Mouse (Mus musculus) cerebellum, adult 2 months (tissue): ENCODE data around the gene Creb3l4. TPM values are rescaled to one million over a fixed set of nuclear protein-coding genes. Genes with fewer than 3 reads are reported as not detected.

Experiments
- DNase-seq, 2 experiments: peaks; one replicate each; pipeline ENCODE4 v3.0.0; 2021
- H3K27ac ChIP-seq: fragments of 200-500 bp; 2 replicates; pipeline ENCODE4 v1.5.1; 2012; ENCODE audit warnings: low read length, control low read depth, inconsistent platforms; ENCODE audit not compliant: insufficient read depth
- H3K27me3 ChIP-seq: fragments of 200-500 bp; 2 replicates; pipeline ENCODE4 v1.6.1; 2012; ENCODE audit warnings: inconsistent platforms, mild to moderate bottlenecking, low read length, moderate library complexity; ENCODE audit not compliant: control insufficient read depth, insufficient read depth
- H3K4me1 ChIP-seq: fragments of 200-500 bp; 2 replicates; pipeline ENCODE4 v1.6.1; 2011; ENCODE audit warnings: low read length; ENCODE audit not compliant: control insufficient read depth, insufficient read depth
- H3K4me3 ChIP-seq: fragments of 200-500 bp; replicated peaks from 2 replicates; pipeline ENCODE3; 2011; ENCODE audit warnings: mild to moderate bottlenecking, low read depth, low read length, control low read depth; ENCODE audit not compliant: insufficient read depth
- CTCF ChIP-seq: fragments of 200-500 bp; IDR thresholded peaks from 2 replicates; pipeline ENCODE4 v1.5.1; 2011; ENCODE audit warnings: low read depth, mild to moderate bottlenecking, control low read depth, low read length, moderate library complexity, borderline replicate concordance; ENCODE audit not compliant: insufficient read depth
- POLR2A ChIP-seq: fragments of 200-500 bp; IDR thresholded peaks from 2 replicates; pipeline ENCODE4 v1.6.1; 2011; ENCODE audit warnings: low read length, control low read depth, borderline replicate concordance; ENCODE audit not compliant: insufficient read depth
- WGBS: fragments of 180-500 bp; shearing (Covaris S2); methylation state at CpG from one replicate; pipeline ENCODE4 v1.1.7; 2018; 5-methylcytosine and 5-hydroxymethylcytosine counted together
- polyA plus RNA-seq: library from polyadenylated mRNA; depleted of rRNA; stranded (reverse); fragments of >200 nt; gene quantifications from 2 replicates; pipeline ENCODE4 v1.2.3, GENCODE M21; 2012; rRNA removed

Gene Creb3l4
- polyA plus RNA-seq, 1 experiment = 0.23 TPM

DNA sequence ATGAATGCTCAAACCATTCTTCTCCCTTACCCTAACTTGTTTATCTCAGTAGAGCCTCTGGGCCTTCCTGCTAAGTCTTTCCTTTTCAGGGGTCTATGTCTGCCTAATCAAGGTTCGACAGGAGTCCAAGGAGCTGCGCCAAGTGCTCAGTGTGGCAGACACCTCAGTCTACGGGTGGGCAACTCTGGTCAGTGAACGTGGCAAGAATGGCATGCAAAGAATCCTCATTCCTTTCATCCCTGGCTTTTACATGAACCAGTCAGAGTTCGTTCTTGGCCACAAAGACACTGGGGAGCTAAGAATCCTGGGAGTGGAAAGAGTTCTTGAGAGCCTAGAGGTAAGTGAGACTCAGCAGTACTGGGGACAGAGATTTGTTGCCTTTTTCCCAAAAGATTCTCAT, 39.7 kb downstream of the Creb3l4 start:
- H3K27me3 ChIP-seq = no peaks in the 10 kb centered on the region
- DNase-seq = no peak
- H3K4me1 ChIP-seq = no peaks in the 10 kb centered on the region
- no peak for TF ChIP-seq CTCF
- H3K4me3 ChIP-seq = no peak overlapping the region
- no peak overlapping the region for H3K27ac ChIP-seq
- WGBS = 49% methylated on average over 5 of the region's 5 CpGs

GRCm38 (mm10) chr3:90202884-90203283, 40.4 kb downstream of the Creb3l4 start:
- Histone ChIP-seq H3K4me3 (no peak overlapping the region), H3K27ac (no peak overlapping the region), H3K4me1 (no peaks in the 10 kb centered on the region), H3K27me3 (no peaks in the 10 kb centered on the region)
- DNase-seq = no peak
- TF ChIP-seq CTCF = no peak
- no peak for TF ChIP-seq POLR2A
- WGBS = 77% methylated on average over 1 of the region's 1 CpGs

GRCm38 (mm10) chr3:90197548-90197947, 45.8 kb downstream of the Creb3l4 start:
- Histone ChIP-seq H3K4me3 (no peak overlapping the region), H3K27ac (no peak overlapping the region), H3K4me1 (no peaks in the 10 kb centered on the region), H3K27me3 (no peaks in the 10 kb centered on the region)
- WGBS = 85% methylated on average over 1 of the region's 1 CpGs
- DNase-seq = no peak
- TF ChIP-seq POLR2A = no peak
- no peak for TF ChIP-seq CTCF

DNA sequence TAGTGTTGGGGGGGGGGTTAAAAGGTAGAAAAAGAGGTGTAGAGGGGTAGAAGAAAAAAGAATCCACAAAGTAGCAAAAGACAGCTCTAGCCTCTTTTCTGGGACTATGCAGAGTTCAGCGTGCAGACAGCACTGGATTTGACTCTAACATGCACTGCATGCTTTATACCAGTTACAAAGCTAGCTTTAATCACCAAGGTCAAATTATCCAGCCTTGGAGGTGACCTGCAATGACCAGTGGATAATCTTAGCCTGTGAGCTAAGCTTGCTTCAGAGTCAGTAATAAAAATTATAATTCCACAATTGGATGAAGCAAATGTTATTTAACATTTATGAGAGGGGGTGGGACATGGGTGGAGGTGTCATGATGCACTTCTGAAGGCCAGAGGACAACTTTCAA, 47.7 kb downstream of the Creb3l4 start:
- Histone ChIP-seq H3K27ac (no peak overlapping the region), H3K4me1 (no peaks in the 10 kb centered on the region), H3K4me3 (no peak overlapping the region), H3K27me3 (no peaks in the 10 kb centered on the region)
- DNase-seq = no peak
- WGBS = 80% methylated on average over 1 of the region's 1 CpGs
- TF ChIP-seq CTCF (no peak), POLR2A (no peak)

- TF ChIP-seq CTCF (no peak), POLR2A (no peak)
- Histone ChIP-seq H3K27me3 (no peaks in the 10 kb centered on the region), H3K4me3 (no peak overlapping the region), H3K27ac (no peak overlapping the region), H3K4me1 (no peaks in the 10 kb centered on the region)
- no peak for DNase-seq
- 62% methylated on average over 4 of the region's 4 CpGs for WGBS
These were observed 48.6 kb downstream of the Creb3l4 start for GRCm38 (mm10) chr3:90194759-90195158.

DNA sequence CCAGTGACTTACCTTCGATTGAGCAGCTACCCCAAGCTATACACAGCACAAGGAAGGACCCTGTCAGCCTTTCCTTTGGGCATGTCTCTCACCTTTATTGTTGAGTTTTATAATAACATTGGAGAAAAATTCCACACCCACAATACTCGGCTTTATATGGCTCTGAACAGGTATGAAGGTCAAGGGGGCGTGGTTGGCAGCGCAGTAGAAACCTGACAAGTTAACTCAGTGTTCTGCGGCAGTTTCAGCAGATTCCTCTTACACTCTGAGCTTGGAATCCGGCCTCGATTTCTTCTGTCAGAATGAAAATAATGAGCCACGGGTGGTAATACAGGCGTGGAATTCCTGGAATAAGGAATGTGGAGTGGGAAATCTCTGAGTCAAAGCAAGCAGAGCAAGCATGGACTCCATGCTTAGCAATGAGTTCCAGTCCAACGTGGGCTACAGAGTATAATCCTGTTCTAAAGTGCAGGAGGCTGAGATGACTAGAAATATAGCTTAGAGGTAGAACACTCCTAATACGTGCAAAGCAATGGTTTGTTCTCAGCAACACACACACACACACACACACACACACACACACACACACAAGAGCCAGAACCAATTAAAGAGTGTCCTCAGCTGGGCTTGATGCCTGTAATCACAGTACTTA, 52.3 kb downstream of the Creb3l4 start:
- 61% methylated on average over 11 of the region's 11 CpGs for WGBS
- DNase-seq = no peak
- Histone ChIP-seq H3K27me3 (no peaks in the 10 kb centered on the region), H3K4me3 (no peak overlapping the region), H3K27ac (no peak overlapping the region), H3K4me1 (no peaks in the 10 kb centered on the region)
- no peak for TF ChIP-seq CTCF
- no peak for TF ChIP-seq POLR2A

Other genes starting within 250 kb of the Creb3l4 start
- gene Hax1, start 244.7 kb downstream of the Creb3l4 start, polyA plus RNA-seq = 116 and 125 TPM in 2 replicates
- gene 4933434E20Rik, start 191.9 kb downstream of the Creb3l4 start, polyA plus RNA-seq = 112 and 116 TPM in 2 replicates
- 90.4 and 102 TPM in 2 replicates for gene Ubap2l, start 190.9 kb downstream of the Creb3l4 start, polyA plus RNA-seq
- 120 and 124 TPM in 2 replicates for gene Tpm3, start 170.9 kb downstream of the Creb3l4 start, polyA plus RNA-seq
- 0.16 and 0.27 TPM in 2 replicates for gene Nup210l, start 139.4 kb downstream of the Creb3l4 start, polyA plus RNA-seq
- gene Rps27, start 29.9 kb downstream of the Creb3l4 start, polyA plus RNA-seq = 1,034 and 1,060 TPM in 2 replicates
- 10.2 and 11.2 TPM in 2 replicates for gene Rab13, start 29.8 kb downstream of the Creb3l4 start, polyA plus RNA-seq
- gene Jtb, start 11.9 kb downstream of the Creb3l4 start, polyA plus RNA-seq = 66.9 and 69.1 TPM in 2 replicates
- gene Slc39a1, start 4.7 kb upstream of the Creb3l4 start, polyA plus RNA-seq = 35.8 and 38.7 TPM in 2 replicates
- gene Crtc2, start 10.7 kb upstream of the Creb3l4 start, polyA plus RNA-seq = 78.2 and 91.2 TPM in 2 replicates
- 65.4 and 77.0 TPM in 2 replicates for gene Dennd4b, start 21.7 kb upstream of the Creb3l4 start, polyA plus RNA-seq
- gene Gatad2b, start 49.7 kb upstream of the Creb3l4 start, polyA plus RNA-seq = 33.3 and 40.7 TPM in 2 replicates
- 6.1 and 7.1 TPM in 2 replicates for gene Slc27a3, start 146.4 kb upstream of the Creb3l4 start, polyA plus RNA-seq
- gene Ints3, start 190.1 kb upstream of the Creb3l4 start, polyA plus RNA-seq = 48.5 and 51.4 TPM in 2 replicates
- gene Npr1, start 222.4 kb upstream of the Creb3l4 start, polyA plus RNA-seq = 16.1 TPM in 2 replicates
- 98.7 and 107 TPM in 2 replicates for gene Ilf2, start 232.6 kb upstream of the Creb3l4 start, polyA plus RNA-seq
- 77.6 and 82.4 TPM in 2 replicates for gene Snapin, start 247.5 kb upstream of the Creb3l4 start, polyA plus RNA-seq